Mouse (Mus musculus) ES-Bruce4 (cell line): ENCODE results near the gene Alyref2. TPM values are rescaled to one million over a fixed set of nuclear protein-coding genes. Genes with fewer than 3 reads are reported as not detected.

Source experiments
- H3K27ac ChIP-seq: 2 replicates; pipeline ENCODE4 v1.5.1; 2012; ENCODE audit warnings: low read length, inconsistent platforms; ENCODE audit not compliant: insufficient read depth
- H3K27me3 ChIP-seq: 2 replicates; pipeline ENCODE4 v1.6.1; 2012; ENCODE audit warnings: mild to moderate bottlenecking, low read length, inconsistent platforms; ENCODE audit not compliant: control insufficient read depth, poor library complexity, insufficient read depth, severe bottlenecking
- H3K36me3 ChIP-seq: 2 replicates; pipeline ENCODE4 v1.6.1; 2012; ENCODE audit warnings: inconsistent platforms, mild to moderate bottlenecking, low read length, moderate library complexity; ENCODE audit not compliant: control insufficient read depth, poor library complexity, insufficient read depth, severe bottlenecking
- H3K4me1 ChIP-seq: one replicate; pipeline ENCODE4 v1.8.1; 2011; ENCODE audit warnings: low read length; ENCODE audit not compliant: control insufficient read depth, insufficient read depth
- H3K4me3 ChIP-seq: 2 replicates; pipeline ENCODE4 v1.5.1; 2011; ENCODE audit warnings: low read depth, mild to moderate bottlenecking, low read length
- H3K9ac ChIP-seq: 2 replicates; pipeline ENCODE4 v1.6.1; 2012; ENCODE audit warnings: low read depth, mild to moderate bottlenecking, inconsistent platforms; ENCODE audit not compliant: poor library complexity, severe bottlenecking
- H3K9me3 ChIP-seq: replicated peaks from 2 replicates; pipeline ENCODE4 v1.6.1; 2012; ENCODE audit warnings: mild to moderate bottlenecking, low read length, inconsistent platforms; ENCODE audit not compliant: control insufficient read depth, poor library complexity, insufficient read depth, severe bottlenecking
- CTCF ChIP-seq: IDR thresholded peaks from one replicate; pipeline ENCODE4 v1.8.1; 2011; ENCODE audit warnings: low read depth, low read length
- EP300 ChIP-seq: IDR thresholded peaks from 2 replicates; pipeline ENCODE4 v1.6.1; 2011; ENCODE audit warnings: low read depth, low read length; ENCODE audit not compliant: insufficient read depth
- POLR2A ChIP-seq: IDR thresholded peaks from one replicate; pipeline ENCODE4 v1.8.1; 2011; ENCODE audit warnings: low read length; ENCODE audit not compliant: insufficient read depth
- polyA plus RNA-seq: library from polyadenylated mRNA; stranded (reverse); fragments of >200 nt; gene quantifications from 2 replicates; pipeline ENCODE4 v1.2.4, GENCODE M21; 2011; ENCODE audit warnings: low read depth; ENCODE audit not compliant: missing spikeins, insufficient read depth, insufficient read length

The Alyref2 gene
- polyA plus RNA-seq, 1 experiment, result 5.2 TPM

DNA sequence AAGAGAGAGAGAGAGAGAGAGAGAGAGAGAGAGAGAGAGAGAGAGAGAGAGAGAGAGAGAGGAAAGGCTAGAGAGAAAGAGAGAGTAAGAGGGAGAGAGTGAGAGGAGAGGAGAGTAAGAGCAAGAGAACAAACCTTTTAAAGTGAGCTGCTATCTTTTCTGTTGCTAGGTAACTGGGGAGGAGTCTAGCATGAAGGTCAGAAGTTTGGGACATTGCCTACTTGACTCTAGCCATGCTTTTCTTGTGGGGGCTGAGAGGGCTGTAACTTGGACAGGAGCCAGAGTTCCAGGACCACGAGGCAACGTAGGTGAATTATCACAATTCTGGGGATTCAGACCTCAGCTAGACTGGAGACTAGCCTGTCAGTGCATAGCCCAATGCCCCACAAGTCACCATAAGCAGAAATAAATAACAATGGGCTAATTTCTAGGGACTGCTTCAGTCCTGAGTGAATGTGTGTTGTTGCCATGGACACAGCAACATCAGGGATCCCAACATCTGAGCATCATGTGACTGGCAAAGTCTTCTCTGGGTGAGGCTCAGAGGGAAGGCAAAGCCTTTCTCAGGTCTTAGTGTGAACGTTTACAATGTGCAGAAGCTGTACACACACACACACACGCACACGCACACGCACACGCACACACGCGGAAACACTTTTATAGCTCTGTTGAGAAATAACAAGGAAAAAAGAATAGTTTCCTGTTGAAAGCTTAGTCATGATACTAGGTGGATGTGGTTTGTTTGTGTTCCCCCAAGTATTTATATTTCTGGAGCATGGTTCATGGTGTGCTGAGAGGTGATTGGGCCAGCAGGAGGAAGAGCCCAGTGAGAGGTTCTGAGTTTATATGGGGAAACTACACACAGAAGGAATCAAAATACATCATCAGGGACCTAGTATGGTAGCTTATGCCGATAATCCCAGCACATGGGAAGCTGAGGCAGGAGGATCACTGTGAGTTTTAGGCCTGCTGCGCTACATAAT is 50.4 kb downstream of the Alyref2 start:
- H3K27ac ChIP-seq, result no peak overlapping the region
- no peak overlapping the region for H3K4me3 ChIP-seq
- peaks cover 6% of the 10 kb centered on the region for H3K9me3 ChIP-seq
- H3K36me3 ChIP-seq, result no peaks in the 10 kb centered on the region
- no peaks in the 10 kb centered on the region for H3K27me3 ChIP-seq
- H3K4me1 ChIP-seq, result no peaks in the 10 kb centered on the region
- TF ChIP-seq CTCF, result no peak
- no peak for TF ChIP-seq EP300
- TF ChIP-seq POLR2A, result no peak
- no peak overlapping the region for H3K9ac ChIP-seq

Other genes starting within 250 kb of the Alyref2 start
- gene B4galt3, start 233.2 kb upstream of the Alyref2 start, polyA plus RNA-seq, result 59.7 and 64.8 TPM in 2 replicates
- 23.8 and 25.2 TPM in 2 replicates for gene Ppox, start 222.3 kb upstream of the Alyref2 start, polyA plus RNA-seq
- gene Usp21, start 215.5 kb upstream of the Alyref2 start, polyA plus RNA-seq, result 48.4 and 51.2 TPM in 2 replicates
- gene Ufc1, start 208.5 kb upstream of the Alyref2 start, polyA plus RNA-seq, result 59.8 and 66.0 TPM in 2 replicates
- 45.2 and 49.8 TPM in 2 replicates for gene Dedd, start 174.3 kb upstream of the Alyref2 start, polyA plus RNA-seq
- gene Nit1, start 157.8 kb upstream of the Alyref2 start, polyA plus RNA-seq, result 42.9 and 52.0 TPM in 2 replicates
- 177 and 182 TPM in 2 replicates for gene Pfdn2, start 157.8 kb upstream of the Alyref2 start, polyA plus RNA-seq
- 0.52 and 0.73 TPM in 2 replicates for gene Klhdc9, start 142.7 kb upstream of the Alyref2 start, polyA plus RNA-seq
- 4.3 and 4.6 TPM in 2 replicates for gene Nectin4, start 133.4 kb upstream of the Alyref2 start, polyA plus RNA-seq
- 0.78 and 1.1 TPM in 2 replicates for gene Arhgap30, start 114.5 kb upstream of the Alyref2 start, polyA plus RNA-seq
- gene Usf1, start 92.2 kb upstream of the Alyref2 start, polyA plus RNA-seq, result 57.7 and 79.4 TPM in 2 replicates
- 9.9 TPM in 2 replicates for gene Tstd1, start 84.6 kb upstream of the Alyref2 start, polyA plus RNA-seq
- 123 and 146 TPM in 2 replicates for gene F11r, start 65.9 kb upstream of the Alyref2 start, polyA plus RNA-seq
- not detected in 2 replicates for gene Itln1, start 31.8 kb downstream of the Alyref2 start, polyA plus RNA-seq
- gene Cd244a, start 55.7 kb downstream of the Alyref2 start, polyA plus RNA-seq, result not detected in 2 replicates
- not detected in 2 replicates for gene Ly9, start 103.9 kb downstream of the Alyref2 start, polyA plus RNA-seq
- gene Slamf7, start 149.6 kb downstream of the Alyref2 start, polyA plus RNA-seq, result not detected in 2 replicates
- gene Cd48, start 178.5 kb downstream of the Alyref2 start, polyA plus RNA-seq, result not detected in 2 replicates